Mouse (Mus musculus) heart, postnatal 0 days (tissue): ENCODE data around the gene Rhot2. TPM values are rescaled to one million over a fixed set of nuclear protein-coding genes. Genes with fewer than 3 reads are reported as not detected.

Experiments used
- ATAC-seq: fragments of 200-750 bp; cut with Nextera tagmentation; 2 replicates; pipeline ENCODE4 v1.8.0; 2017; ENCODE audit warnings: low read depth, moderate number of reproducible peaks, moderate library complexity; ENCODE audit not compliant: insufficient read depth
- DNase-seq: peaks from one replicate; pipeline ENCODE4 v3.0.0-alpha.2; 2016; ENCODE audit warnings: low spot score
- H3K27ac ChIP-seq: fragments of 300-500 bp; sonication (generic); 2 replicates; pipeline ENCODE4 v1.5.1; 2014; ENCODE audit warnings: low read depth, mild to moderate bottlenecking
- H3K27me3 ChIP-seq: fragments of 300-500 bp; sonication (generic); 2 replicates; pipeline ENCODE4 v1.6.1; 2014; ENCODE audit warnings: low read length, mixed read lengths; ENCODE audit not compliant: control insufficient read depth, insufficient read depth
- H3K36me3 ChIP-seq: fragments of 300-500 bp; sonication (generic); replicated peaks from 2 replicates; pipeline ENCODE4 v1.6.1; 2014; ENCODE audit warnings: low read length, mixed read lengths; ENCODE audit not compliant: control insufficient read depth, insufficient read depth
- H3K4me1 ChIP-seq: fragments of 300-500 bp; sonication (generic); 2 replicates; pipeline ENCODE4 v1.6.1; 2014; ENCODE audit warnings: antibody characterized with exemption; ENCODE audit not compliant: control insufficient read depth, insufficient read depth
- H3K4me2 ChIP-seq: fragments of 300-500 bp; sonication (generic); 2 replicates; pipeline ENCODE4 v1.6.1; 2014; ENCODE audit warnings: low read depth, mild to moderate bottlenecking, low read length, moderate library complexity
- H3K4me3 ChIP-seq: fragments of 300-500 bp; sonication (generic); 2 replicates; pipeline ENCODE4 v1.5.1; 2014; ENCODE audit warnings: low read depth, low read length
- H3K9ac ChIP-seq: fragments of 300-500 bp; sonication (generic); replicated peaks from 2 replicates; pipeline ENCODE4 v1.6.1; 2014; ENCODE audit warnings: low read depth, low read length, mixed read lengths
- H3K9me3 ChIP-seq: fragments of 300-500 bp; sonication (generic); replicated peaks from 2 replicates; pipeline ENCODE4 v1.6.1; 2016; ENCODE audit warnings: low read length; ENCODE audit not compliant: control insufficient read depth
- CTCF ChIP-seq: IDR thresholded peaks from 2 replicates; pipeline ENCODE4 v1.5.1; 2016; ENCODE audit warnings: antibody characterized with exemption, control low read depth, low read depth
- EP300 ChIP-seq: IDR thresholded peaks from 2 replicates; pipeline ENCODE4 v1.6.1; 2016; ENCODE audit warnings: antibody characterized with exemption, low read depth
- WGBS: fragments of 180-500 bp; shearing (Covaris S2); extraction: QIAGEN DNeasy Blood & Tissue Kit; methylation state at CpG from one replicate; pipeline ENCODE4 v1.1.7; 2014; 5-methylcytosine and 5-hydroxymethylcytosine counted together
- polyA plus RNA-seq: library from polyadenylated mRNA; unstranded; fragments of >200 nt; fragmentation: Nextera tagmentation; extraction: Ambion mirVana; gene quantifications from 2 replicates; pipeline ENCODE4 v1.2.1, GENCODE M21; 2015
- total RNA-seq: library from RNA; depleted of rRNA; stranded (reverse); fragments of >200 nt; gene quantifications from 2 replicates; pipeline ENCODE4 v1.2.3, GENCODE M21; 2014; ENCODE audit warnings: low replicate concordance

Gene Rhot2
- total and polyA plus RNA-seq, 2 experiments from 2014 or later: 27.5 to 88.2 TPM

- peak; percentile 89 for ATAC-seq
- Histone ChIP-seq H3K4me2 (no peak overlapping the region), H3K4me3 (no peak overlapping the region), H3K9ac (no peak overlapping the region), H3K27me3 (peaks cover 7% of the 10 kb centered on the region), H3K36me3 (no peaks in the 10 kb centered on the region), H3K27ac (no peak overlapping the region), H3K4me1 (no peaks in the 10 kb centered on the region), H3K9me3 (no peaks in the 10 kb centered on the region)
- 8% methylated on average over 10 of the region's 10 CpGs for WGBS
- TF ChIP-seq EP300: no peak
- no peak for TF ChIP-seq CTCF
- DNase-seq: peak; percentile 63
Observed at GRCm38 (mm10) chr17:25802825-25803517, 41.7 kb downstream of the Rhot2 start.

GRCm38 (mm10) chr17:25801029-25801428 is 43.6 kb downstream of the Rhot2 start:
- Histone ChIP-seq H3K27ac (no peak overlapping the region), H3K4me2 (no peak overlapping the region), H3K27me3 (no peaks in the 10 kb centered on the region), H3K36me3 (no peaks in the 10 kb centered on the region), H3K4me3 (no peak overlapping the region), H3K9me3 (no peaks in the 10 kb centered on the region), H3K4me1 (0 out of 2 replicates have a peak, but pooled peaks cover 9% of the 10 kb centered on the region), H3K9ac (no peak overlapping the region)
- TF ChIP-seq EP300: no peak
- peak; percentile 81 for TF ChIP-seq CTCF
- 4% methylated on average over 6 of the region's 6 CpGs for WGBS
- ATAC-seq (peak; percentile 34), DNase-seq (peak; percentile 79)

GRCm38 (mm10) chr17:25796951-25797369 is 47.7 kb downstream of the Rhot2 start, which contains the start of gene Metrn:
Metrn (minus strand) TSS chr17:25797136.
- TF ChIP-seq CTCF (no peak), EP300 (no peak)
- no peaks in the 10 kb centered on the region for H3K27me3 ChIP-seq
- H3K4me2 ChIP-seq: peak within 1 kb of the TSS; percentile 91
- peaks cover 22% of the 10 kb centered on the region; the same call in 1 of the 2 replicates for H3K4me1 ChIP-seq
- under 1% methylated on average over 35 of the region's 35 CpGs for WGBS
- DNase-seq (peak; percentile 76), ATAC-seq (peak; percentile 75)
- H3K9me3 ChIP-seq: no peaks in the 10 kb centered on the region
- H3K4me3 ChIP-seq: peak within 1 kb of the TSS; percentile 94
- H3K27ac ChIP-seq: no peak within 1 kb of the TSS
- H3K9ac ChIP-seq: peak within 1 kb of the TSS; percentile 61
- H3K36me3 ChIP-seq: no peaks in the 10 kb centered on the region

GRCm38 (mm10) chr17:25796211-25796771 is 48.4 kb downstream of the Rhot2 start:
- no peaks in the 10 kb centered on the region for H3K9me3 ChIP-seq
- peak overlapping the region; percentile 91 for H3K4me2 ChIP-seq
- H3K27me3 ChIP-seq: no peaks in the 10 kb centered on the region
- WGBS: 4% methylated on average over 37 of the region's 37 CpGs
- no peak overlapping the region for H3K27ac ChIP-seq
- H3K36me3 ChIP-seq: no peaks in the 10 kb centered on the region
- DNase-seq (no peak), ATAC-seq (no peak)
- peaks cover 22% of the 10 kb centered on the region; the same call in 1 of the 2 replicates for H3K4me1 ChIP-seq
- peak overlapping the region; percentile 61 for H3K9ac ChIP-seq
- peak overlapping the region; percentile 94 for H3K4me3 ChIP-seq
- TF ChIP-seq EP300: no peak
- no peak for TF ChIP-seq CTCF

- Histone ChIP-seq H3K9ac (peak within 1 kb of the TSS; percentile 61), H3K4me3 (peak within 1 kb of the TSS; percentile 94), H3K27me3 (no peaks in the 10 kb centered on the region), H3K36me3 (no peaks in the 10 kb centered on the region), H3K4me2 (peak within 1 kb of the TSS; percentile 91), H3K4me1 (peaks cover 22% of the 10 kb centered on the region; the same call in 1 of the 2 replicates), H3K27ac (no peak within 1 kb of the TSS), H3K9me3 (no peaks in the 10 kb centered on the region)
- DNase-seq (no peak), ATAC-seq (no peak)
- TF ChIP-seq CTCF (no peak), EP300 (no peak)
- 44% methylated on average over 6 of the region's 6 CpGs for WGBS
Observed at GRCm38 (mm10) chr17:25795609-25796092, 49.0 kb downstream of the Rhot2 start, which contains the start of gene AC134908.4. AC134908.4 (minus strand) TSS chr17:25795659.
